Mouse (Mus musculus): ENCODE results near the gene Olfr1136. TPM values are rescaled to one million over a fixed set of nuclear protein-coding genes. Genes with fewer than 3 reads are reported as not detected.

Olfr1136 gene
- polyA plus RNA-seq (2017; shearing (Covaris generic)): not detected

DNA sequence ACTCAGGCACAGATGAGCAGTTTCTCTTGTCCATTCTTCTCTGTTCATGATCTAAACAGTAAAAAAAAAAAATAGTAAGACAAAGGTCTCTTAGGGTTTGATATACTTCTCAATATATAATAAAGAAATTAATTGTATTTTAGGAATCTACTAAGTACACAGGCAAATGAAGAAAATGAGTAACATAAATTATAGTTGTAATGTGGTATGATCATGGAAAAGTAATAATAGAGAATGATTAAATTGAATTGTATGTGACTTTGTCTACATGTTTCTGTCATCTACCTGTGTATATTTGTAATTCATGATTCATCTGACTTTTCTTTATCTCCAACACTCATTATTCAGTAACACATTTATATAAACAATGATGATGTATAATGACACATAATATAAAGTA, at the start of gene Olfr1136:
Gene Olfr1136 (minus strand): TSS at position 101 of the 400 bp plus-strand sequence.

GRCm38 (mm10) chr2:87743452-87743851, 49.7 kb upstream of the Olfr1136 start, which contains the start of gene Olfr1140:
Gene Olfr1140, plus strand, starts transcription at chr2:87743752.

GRCm38 (mm10) chr2:87739878-87740277, 46.1 kb upstream of the Olfr1136 start, which contains the start of gene Olfr1138:
Gene Olfr1138, minus strand, starts transcription at chr2:87739978.

GRCm38 (mm10) chr2:87713079-87713478, 19.3 kb upstream of the Olfr1136 start, which contains the start of gene Olfr1137:
Gene Olfr1137, minus strand, starts transcription at chr2:87713179.

DNA sequence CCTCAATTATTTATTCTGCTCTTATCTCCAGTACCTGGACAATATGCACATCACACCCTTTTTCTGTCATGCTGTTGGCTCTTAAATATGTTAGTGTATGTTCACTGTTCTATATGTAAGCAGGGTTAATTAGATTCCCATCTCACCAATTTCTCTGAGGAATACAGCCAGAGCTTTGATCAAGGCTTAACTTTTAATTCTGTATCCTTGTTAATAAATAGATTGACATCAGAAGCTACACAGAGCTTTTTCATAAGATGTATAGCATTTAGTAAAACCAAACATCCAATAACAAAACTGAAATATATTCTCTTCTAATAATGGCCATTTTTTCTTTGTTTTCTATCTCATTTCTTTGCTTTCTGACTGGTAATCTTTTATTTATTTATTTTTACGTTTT, 20.2 kb downstream of the Olfr1136 start, which contains the start of gene Olfr1135:
Gene Olfr1135 (minus strand): TSS at position 101 of the 400 bp plus-strand sequence.

DNA sequence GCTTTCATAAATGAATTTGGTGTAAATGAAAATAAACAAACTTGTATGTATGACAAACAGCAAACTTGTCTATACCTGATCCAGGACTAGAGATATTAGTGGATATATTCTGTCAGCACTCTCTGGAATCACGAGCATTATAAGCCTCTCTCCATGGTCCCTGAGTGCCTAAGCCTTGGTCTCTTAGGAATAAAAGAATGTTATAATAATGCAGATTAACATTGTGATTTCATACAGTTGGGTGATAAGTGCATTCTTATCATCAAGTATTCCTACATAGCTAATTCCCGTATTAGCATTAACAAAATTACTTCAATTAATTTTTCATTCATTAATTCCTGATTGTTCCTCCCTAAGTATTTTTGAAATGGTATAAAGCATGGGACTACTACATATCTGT, 35.4 kb downstream of the Olfr1136 start, which contains the start of gene Olfr1134:
Gene Olfr1134 (minus strand): TSS at position 101 of the 400 bp plus-strand sequence.

GRCm38 (mm10) chr2:87647274-87647673, 46.5 kb downstream of the Olfr1136 start, which contains the start of gene Olfr1133:
Gene Olfr1133, minus strand, starts transcription at chr2:87647374.

Other genes with a start within 250 kb of the Olfr1136 start
- not detected for gene Olfr1126, start 240.0 kb downstream of the Olfr1136 start, polyA plus RNA-seq (2017; shearing (Covaris generic))
- gene Pramel7, start 196.9 kb downstream of the Olfr1136 start, polyA plus RNA-seq (2017; shearing (Covaris generic)): not detected
- not detected for gene Pramel6, start 187.4 kb downstream of the Olfr1136 start, polyA plus RNA-seq (2017; shearing (Covaris generic))
- gene Olfr153, start 162.2 kb downstream of the Olfr1136 start, polyA plus RNA-seq (2017; shearing (Covaris generic)): not detected
- gene Olfr1128, start 148.4 kb downstream of the Olfr1136 start, polyA plus RNA-seq (2017; shearing (Covaris generic)): not detected
- not detected for gene Olfr1129, start 120.0 kb downstream of the Olfr1136 start, polyA plus RNA-seq (2017; shearing (Covaris generic))
- not detected for gene Olfr1130, start 87.7 kb downstream of the Olfr1136 start, polyA plus RNA-seq (2017; shearing (Covaris generic))
- gene Olfr1131, start 66.8 kb downstream of the Olfr1136 start, polyA plus RNA-seq (2017; shearing (Covaris generic)): not detected
- not detected for gene Olfr1132, start 56.4 kb downstream of the Olfr1136 start, polyA plus RNA-seq (2017; shearing (Covaris generic))
- gene Olfr1133, start 46.6 kb downstream of the Olfr1136 start, polyA plus RNA-seq (2017; shearing (Covaris generic)): not detected
- gene Olfr1134, start 35.5 kb downstream of the Olfr1136 start, polyA plus RNA-seq (2017; shearing (Covaris generic)): not detected
- not detected for gene Olfr1135, start 20.3 kb downstream of the Olfr1136 start, polyA plus RNA-seq (2017; shearing (Covaris generic))
- gene Olfr1137, start 19.2 kb upstream of the Olfr1136 start, polyA plus RNA-seq (2017; shearing (Covaris generic)): not detected
- not detected for gene Olfr1138, start 46.0 kb upstream of the Olfr1136 start, polyA plus RNA-seq (2017; shearing (Covaris generic))
- not detected for gene Olfr1140, start 49.8 kb upstream of the Olfr1136 start, polyA plus RNA-seq (2017; shearing (Covaris generic))
- gene Olfr1141, start 60.0 kb upstream of the Olfr1136 start, polyA plus RNA-seq (2017; shearing (Covaris generic)): not detected
- gene Olfr152, start 85.5 kb upstream of the Olfr1136 start, polyA plus RNA-seq (2017; shearing (Covaris generic)): not detected
- gene Olfr1143, start 106.6 kb upstream of the Olfr1136 start, polyA plus RNA-seq (2017; shearing (Covaris generic)): not detected
- not detected for gene Olfr1145, start 115.9 kb upstream of the Olfr1136 start, polyA plus RNA-seq (2017; shearing (Covaris generic))
- gene Olfr1148, start 136.6 kb upstream of the Olfr1136 start, polyA plus RNA-seq (2017; shearing (Covaris generic)): not detected
- gene Olfr1150-ps1, start 150.0 kb upstream of the Olfr1136 start, polyA plus RNA-seq (2017; shearing (Covaris generic)): not detected
- not detected for gene Olfr1151, start 161.9 kb upstream of the Olfr1136 start, polyA plus RNA-seq (2017; shearing (Covaris generic))
- gene Olfr1152, start 172.5 kb upstream of the Olfr1136 start, polyA plus RNA-seq (2017; shearing (Covaris generic)): 0.04 TPM
- gene Olfr1153, start 201.0 kb upstream of the Olfr1136 start, polyA plus RNA-seq (2017; shearing (Covaris generic)): not detected
- gene Olfr1154, start 211.2 kb upstream of the Olfr1136 start, polyA plus RNA-seq (2017; shearing (Covaris generic)): not detected